Mouse (Mus musculus) CH12.LX (cell line): ENCODE data around the gene Fam107b.

Source experiments
- IRF4 ChIP-seq: IDR thresholded peaks from 2 replicates; pipeline ENCODE4 v1.6.1; 2014; ENCODE audit warnings: low read depth, mild to moderate bottlenecking, inconsistent platforms, low read length, improper control_type of control experiment
- MXI1 ChIP-seq: IDR thresholded peaks from 2 replicates; pipeline ENCODE4 v1.6.1; 2011; ENCODE audit warnings: mild to moderate bottlenecking, low read depth, low read length, improper control_type of control experiment
- POLR2A ChIP-seq: IDR thresholded peaks from 2 replicates; pipeline ENCODE4 v1.6.1; 2011; ENCODE audit warnings: low read depth, mild to moderate bottlenecking, improper control_type of control experiment, low read length
- ZNF384 ChIP-seq: IDR thresholded peaks from 2 replicates; pipeline ENCODE4 v1.6.1; 2012; ENCODE audit warnings: low read depth, low read length, improper control_type of control experiment, inconsistent platforms

- TF ChIP-seq IRF4 (no peak), POLR2A (no peak), MXI1 (no peak), ZNF384 (no peak)
Measured at GRCm38 (mm10) chr2:3805742-3806141, 235.5 kb downstream of the Fam107b start.
